Mouse (Mus musculus): ENCODE measurements around the gene Gpm6b.

The Gpm6b gene

DNA sequence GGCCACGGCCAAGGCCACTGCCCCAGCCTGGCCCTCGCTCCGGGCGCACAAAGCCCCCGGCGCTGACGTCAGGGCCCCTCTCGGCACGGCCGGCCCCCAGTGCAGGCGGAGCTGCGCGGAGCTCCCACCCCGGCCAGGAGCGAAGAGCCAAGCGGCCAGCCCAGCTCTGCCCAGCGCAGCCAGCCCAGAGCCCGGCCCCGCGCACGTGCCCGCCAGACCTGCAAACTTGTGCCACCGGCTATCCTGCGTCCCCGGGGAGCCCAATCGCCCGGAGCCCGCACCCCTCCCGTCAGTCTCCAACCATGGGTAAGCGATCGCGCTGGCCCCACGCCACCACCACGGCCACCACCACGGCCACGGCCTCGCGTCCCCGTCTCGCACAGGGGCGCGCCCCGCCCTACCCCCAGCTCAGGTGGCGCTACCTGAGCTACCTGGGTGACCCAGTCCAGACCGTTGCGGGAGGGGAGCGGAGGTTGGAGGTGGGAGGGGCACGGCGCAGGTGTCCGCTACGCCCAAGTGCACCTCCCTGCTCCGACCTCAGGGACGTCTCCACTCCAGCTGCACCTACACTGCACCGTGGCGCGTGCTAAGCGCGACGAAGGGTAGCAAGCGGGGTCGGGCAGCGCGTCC is at the start of gene Gpm6b:
Gene Gpm6b (plus strand): TSS at position 81 of the 630 bp plus-strand sequence.
- DNase-seq (ENCODE audit: low spot score), result peak; percentile 8

DNA sequence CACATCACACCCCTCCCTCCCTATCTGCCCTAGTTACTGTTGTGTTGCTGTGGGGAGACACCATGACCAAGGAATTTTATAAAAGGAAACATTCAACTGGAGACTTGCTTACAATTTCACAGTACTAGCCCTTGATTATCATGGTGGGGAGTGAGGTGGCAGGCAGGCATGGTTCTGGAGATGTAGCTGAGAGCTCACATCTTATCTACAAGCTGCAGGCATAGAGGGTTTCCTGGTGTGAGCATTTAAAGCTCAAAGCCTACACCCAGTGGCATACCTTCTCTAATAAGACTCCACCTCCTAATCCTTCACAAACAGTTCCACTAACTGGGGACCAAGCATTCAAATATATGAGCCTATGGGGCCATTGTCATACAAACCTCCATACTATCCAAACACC is 42.4 kb upstream of the Gpm6b start:
- no peak for DNase-seq (ENCODE audit: low spot score)

DNA sequence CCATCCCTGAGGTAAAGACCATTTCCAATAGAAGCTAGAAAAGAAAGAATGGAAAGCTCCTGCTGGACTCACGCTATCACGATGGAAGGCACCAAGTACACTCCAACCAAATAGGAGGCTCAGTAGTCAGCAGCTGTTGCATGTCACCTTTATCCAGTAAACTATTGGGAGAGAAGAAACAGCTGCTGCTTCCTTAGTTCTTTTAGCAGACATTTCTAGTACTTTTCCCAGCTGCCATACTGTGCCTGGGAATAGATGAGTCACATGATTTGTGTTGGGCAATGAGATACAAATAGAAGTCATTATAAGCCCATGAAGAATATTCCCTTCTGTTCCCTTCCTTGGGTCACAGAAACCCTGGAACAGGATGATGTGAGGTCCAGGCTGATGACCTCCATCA is 40.4 kb upstream of the Gpm6b start:
- DNase-seq (ENCODE audit: low spot score), result no peak

DNA sequence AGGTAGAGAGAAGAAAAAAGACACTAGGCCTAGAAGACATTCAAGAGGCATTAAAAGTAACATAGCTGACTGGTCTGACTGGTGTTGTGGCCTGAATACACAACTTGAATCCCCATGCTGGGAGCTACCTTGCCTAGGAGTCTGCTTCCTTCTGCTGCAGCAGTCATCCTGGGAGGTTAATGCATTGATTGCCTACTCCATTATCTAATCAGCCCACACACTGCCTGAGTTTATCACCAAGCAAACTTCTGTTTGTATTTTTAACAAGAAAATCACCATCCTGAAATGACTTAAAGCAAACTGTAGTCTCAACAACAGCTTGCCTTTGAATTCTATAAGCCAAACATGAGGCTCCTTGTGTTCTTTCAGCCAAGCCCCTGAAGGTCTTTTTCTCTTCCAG is 38.9 kb upstream of the Gpm6b start:
- no peak for DNase-seq (ENCODE audit: low spot score)

DNA sequence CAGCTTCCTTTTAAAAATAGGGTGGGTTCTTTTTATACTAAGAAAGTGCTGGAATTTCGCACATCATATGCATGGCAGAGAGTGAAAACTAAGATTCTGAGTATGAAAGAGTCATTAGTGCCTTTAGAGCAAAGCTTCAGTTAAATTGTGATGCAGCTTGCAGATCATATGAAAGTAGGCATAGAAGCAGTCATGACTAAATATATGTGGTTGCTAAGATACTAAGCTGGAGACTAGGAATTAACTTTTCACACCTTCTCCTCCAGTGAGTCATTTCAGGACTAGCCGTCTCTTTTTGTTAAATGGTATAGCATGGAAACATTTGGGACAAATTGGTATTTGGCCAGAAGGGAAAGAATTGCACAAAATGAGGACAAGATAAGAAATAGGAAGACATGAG is 24.1 kb upstream of the Gpm6b start:
- DNase-seq (ENCODE audit: low spot score), result no peak

DNA sequence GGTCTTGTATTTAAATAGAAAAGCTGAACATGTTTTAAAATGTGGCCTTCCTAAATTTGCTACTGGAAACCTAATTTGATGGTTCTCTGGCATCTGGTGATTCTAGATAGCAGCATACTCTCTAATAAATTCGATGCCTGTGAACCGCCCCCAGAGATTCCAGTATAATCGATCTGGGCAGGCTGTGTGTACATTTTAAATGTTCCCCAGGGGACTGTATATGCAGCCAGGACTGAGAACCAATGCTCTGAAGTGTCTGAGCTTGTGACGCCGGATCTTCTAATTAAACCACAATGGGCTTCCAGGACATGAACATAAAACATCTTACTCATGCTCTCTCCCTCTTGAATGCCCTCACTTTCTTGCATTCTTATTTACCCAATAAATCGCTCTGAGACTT is 22.5 kb upstream of the Gpm6b start:
- DNase-seq (ENCODE audit: low spot score), result no peak

DNA sequence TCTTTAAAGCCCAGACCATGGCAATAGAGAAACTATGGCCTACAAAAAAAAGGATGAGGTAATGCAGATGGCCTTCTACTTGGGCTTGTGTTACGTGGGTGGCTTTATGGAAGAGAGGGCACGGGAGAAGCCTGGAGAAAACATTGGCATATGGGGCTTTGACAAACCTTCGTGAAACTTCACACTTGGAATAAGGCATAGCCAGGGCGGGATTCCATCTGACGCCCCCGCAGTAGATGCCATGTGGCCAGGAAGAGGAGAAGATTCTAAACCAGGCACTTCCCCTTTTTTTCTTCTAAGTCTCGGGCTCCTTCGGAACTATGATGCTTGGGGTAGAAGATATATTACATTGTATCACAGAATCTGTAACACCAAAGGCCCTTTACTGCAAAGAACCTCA is 22.0 kb upstream of the Gpm6b start:
- DNase-seq (ENCODE audit: low spot score), result no peak

DNA sequence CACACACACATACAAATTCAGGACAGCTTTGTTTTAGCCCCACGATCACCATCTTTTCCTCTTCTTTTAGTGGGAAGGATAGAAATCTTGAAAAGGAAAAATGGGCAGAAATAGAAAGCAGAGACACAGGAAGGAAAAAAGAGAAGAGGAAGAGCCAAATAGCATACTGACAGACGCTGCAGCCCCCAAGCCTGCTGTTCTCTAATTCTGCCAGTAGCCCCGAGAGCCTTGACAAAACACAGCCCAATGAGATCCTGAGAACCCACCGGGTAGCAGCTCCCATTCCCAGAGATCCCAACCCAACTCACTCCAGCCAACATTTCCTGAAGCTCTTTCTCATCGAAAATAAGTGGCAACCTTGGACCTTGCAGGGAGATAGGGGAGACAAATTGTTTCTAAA is 19.4 kb upstream of the Gpm6b start:
- no peak for DNase-seq (ENCODE audit: low spot score)

DNA sequence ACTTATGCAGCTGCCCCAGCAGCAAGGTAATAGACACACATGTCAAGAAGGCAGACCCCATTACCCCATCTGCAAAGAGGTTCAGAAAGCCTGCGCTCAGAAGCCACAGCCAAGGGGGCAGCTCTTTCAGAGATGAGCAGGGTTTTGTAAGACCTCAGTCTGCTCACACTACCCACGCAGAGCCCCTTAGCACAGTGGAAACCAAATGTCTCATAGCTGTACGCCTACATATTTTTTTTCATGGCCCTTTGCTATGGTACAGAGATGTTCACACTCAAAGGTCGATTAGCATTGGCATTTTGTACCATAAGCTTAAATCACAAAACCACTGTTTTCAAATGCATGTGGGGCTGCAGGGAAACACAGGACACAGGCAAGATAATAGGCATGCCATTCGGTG is 11.9 kb upstream of the Gpm6b start:
- no peak for DNase-seq (ENCODE audit: low spot score)

DNA sequence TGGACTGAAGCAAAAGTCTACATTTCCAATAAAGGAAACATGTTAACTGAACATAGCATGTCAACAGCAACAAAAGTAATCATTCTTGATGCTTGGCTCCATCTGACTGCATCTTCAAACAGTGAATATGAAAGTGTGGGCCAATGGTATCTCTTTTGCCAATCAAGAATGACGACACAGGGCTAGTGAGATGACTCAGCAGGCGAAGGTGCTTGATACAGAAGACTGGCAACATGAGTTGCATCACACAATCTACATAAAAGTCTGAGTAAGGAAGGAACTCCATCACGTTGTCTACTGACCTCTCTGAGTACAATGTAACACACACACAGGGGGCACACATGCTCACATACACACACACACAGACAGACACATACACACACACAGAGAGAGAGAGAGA is 9.0 kb upstream of the Gpm6b start:
- no peak for DNase-seq (ENCODE audit: low spot score)

DNA sequence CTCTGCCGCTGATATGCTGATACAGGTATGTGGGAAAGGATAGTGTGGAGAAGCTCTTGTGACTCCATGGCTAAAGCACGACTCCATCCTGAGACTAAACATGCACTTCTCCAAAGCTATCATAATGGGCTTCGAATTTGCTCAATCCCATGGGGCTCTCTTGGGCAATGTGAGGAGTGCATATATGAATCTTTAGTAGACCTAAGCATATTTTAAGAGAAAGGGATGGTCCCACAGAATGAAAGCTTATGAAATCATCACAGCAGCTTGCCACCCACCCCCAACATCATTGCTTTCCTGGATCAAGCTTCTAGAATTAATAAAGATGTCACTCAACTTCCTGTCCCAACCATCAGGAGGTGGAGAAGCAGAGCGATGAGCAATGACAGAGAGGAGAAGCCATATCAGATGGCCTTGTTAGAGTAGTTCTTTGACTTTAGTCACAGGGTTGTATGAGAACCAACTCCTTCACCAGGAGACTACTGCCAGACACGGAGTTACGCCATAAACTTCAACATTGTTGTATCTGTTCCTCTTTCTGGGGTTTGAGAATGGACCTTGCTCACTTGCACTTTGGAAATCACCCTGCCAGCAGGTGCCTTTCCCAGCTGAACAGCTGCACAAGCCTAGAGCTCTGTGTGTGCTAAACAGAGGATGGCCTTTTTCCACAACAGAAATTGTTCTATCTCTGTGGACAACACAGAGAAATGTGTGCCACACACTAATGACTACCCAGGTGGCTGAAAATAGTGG is 8.0 kb upstream of the Gpm6b start:
- DNase-seq (ENCODE audit: low spot score), result no peak

DNA sequence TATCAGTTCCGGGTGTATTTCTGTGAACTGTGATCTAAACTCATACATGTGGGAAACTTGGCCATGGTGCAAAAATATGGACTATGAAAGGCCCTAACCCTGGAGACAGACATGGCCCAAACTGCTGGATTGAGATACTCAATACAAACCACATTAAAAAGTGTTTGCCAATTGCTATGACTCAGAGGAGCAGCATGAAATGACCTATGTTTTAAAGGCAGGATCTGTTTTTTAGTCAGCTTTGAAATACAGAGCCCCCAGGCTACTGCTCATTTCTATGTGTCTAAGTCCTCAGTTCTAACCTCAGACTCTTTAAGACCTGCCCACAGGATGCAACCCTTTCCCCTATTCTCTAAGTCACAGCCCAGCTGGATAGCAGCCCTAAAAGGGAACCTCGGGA is 2.6 kb upstream of the Gpm6b start:
- no peak for DNase-seq (ENCODE audit: low spot score)

DNA sequence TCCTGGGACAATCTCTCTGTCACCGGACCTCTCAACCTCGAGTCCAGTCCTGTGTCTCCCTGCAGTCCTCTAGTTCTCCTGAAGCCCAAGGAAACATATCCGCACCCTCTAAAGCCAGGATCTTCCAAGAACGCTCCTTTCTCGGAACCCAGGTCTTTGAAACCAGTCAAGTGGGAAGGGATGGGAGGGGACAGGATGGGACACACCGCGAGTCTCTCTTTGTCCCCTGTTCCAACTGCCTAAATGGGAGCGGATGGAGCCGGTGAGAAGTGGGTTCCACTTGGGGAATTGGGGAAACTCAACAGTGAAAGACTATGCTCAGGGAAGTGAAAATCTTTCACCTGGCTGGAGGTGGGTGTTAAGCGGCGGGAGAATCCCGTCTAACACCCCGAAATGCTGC is 809 bp downstream of the Gpm6b start:
- DNase-seq (ENCODE audit: low spot score), result no peak

DNA sequence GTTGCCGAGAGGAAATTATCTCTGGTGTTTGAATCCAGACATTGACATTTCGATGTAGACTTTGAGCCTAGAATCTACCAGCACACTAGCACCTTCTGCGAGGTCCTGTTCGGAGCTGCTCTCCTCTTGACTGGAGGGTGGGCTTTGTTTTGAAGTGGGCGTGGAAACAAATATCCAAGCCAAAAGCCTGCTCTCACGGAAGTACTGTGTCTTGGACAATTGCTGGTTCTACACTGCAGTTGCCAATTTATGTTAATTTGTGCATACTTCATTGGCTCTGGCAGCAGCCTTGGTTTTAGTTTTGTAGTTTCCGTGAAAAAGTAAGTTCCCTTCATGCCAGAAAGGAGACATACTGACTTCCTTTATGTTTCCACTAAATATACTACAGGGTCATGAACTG is 2.0 kb downstream of the Gpm6b start:
- DNase-seq (ENCODE audit: low spot score), result no peak

DNA sequence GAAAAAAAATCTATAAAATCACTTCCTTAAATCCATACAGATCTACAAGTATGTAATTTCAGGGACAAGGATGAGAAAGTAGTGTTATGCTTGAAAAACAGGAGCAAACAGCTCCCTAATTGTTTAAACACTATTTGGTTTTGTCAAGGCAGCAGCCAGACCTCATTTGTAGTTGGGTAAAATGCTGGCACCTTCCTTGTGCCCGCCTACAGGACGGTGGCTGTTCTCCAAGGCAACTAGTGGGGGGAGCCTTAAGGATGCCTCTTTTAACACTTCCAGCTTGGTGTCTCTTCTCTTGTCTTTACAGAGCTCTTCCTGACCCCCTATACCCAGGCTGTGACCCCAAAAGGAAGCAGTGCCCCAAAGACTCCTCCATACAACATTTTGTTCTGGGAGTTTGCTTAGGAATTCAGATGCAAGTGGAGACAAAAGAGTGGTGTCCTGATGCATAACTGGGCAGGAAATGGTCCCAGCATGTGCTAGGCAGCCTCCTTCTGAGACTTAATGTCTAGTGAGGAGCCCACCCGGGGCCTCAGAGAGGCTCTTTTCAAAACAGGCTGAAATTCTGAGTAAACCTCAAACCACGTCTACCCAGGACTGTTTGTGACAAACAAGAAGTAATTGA is 4.7 kb downstream of the Gpm6b start:
- DNase-seq (ENCODE audit: low spot score), result no peak

DNA sequence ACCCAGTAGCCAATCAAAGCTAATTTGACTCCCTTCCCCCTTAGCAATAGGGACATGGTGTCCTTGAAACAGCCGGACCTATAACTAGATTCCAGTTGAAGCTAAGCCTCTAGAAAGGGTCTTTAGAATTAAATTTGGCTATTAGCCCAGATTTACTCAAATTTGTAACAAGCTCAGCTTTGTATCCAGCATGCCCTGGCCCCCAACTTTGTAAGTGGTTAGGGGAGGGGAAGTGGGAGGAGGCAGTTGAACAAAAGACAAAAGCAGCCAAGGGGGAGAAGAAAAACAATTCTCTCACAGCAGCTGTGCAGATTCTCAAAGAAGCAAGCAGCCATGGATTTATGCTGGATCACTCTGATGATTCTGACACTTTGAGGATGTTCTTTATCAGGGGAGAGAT is 32.8 kb downstream of the Gpm6b start:
- DNase-seq (ENCODE audit: low spot score), result no peak

DNA sequence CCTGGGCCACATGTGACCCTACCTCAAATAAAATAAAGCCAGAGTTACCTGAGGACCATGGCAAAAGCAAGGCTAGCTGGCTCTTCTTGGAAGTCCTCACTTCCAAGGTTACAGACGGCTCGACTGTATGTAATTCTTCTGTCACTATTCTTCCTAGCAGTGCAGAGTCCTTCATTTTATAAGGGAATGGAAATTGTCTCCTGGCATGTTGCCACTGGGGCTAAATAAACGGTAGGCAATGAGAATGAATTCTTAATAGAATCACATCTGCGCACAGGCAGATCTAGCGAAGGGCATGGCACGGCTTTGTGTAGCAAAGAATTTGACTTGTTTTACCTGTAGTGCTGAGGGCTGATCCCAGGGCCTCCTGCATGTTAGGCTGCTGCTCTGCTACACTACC is 33.9 kb downstream of the Gpm6b start:
- no peak for DNase-seq (ENCODE audit: low spot score)

DNA sequence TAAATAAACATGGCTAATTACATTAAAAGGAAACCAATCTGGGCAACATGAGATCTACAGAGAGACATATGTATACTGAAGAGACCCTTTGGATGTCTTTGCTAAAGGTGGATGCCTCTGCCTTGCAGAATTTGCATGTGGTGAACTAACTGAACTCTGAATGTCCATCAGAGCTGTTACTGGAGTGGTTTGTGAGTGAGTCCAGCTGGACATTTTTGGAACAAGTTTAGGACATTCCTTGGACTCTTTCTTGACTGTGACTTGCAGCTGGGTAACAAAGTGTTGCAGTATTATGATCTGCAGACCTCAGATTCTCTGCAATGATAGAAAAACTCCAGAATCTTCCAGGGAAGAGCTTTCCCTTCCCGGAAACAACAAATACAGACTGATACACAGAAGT is 41.1 kb downstream of the Gpm6b start:
- DNase-seq (ENCODE audit: low spot score), result no peak

DNA sequence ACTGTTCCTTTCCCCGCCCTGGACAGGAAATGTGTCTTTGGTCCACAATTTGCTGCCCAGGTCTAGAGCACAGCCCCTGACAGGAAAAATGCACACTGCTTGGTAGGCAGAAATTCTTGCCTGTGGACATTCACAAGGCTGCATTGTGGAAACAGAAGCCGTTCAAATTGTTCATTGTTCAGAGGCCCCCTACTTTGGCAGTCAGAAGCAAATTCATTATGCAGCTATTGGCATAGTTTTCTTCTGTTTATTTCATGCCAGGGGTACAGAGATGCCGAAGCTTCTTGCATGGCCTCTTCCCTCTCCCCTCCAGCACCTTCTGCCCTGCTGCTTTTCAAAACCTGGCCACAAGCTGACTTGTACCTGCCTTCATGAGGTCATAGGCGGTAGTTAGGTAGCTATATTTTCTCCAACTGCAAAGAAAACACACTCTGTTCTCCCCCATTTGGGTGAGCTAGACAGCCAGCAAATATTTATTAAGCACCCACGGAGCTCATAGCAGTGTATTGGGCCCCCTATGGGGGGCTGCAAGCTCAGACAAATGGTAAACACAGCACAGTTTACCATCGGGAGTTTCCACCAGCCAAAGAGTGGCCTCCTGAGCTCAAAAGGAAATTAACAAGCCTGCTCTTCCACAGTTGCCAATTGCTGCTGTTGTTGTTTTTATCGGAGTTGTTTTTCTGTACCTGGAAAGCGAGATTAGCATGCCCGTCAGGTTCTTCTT is 48.2 kb downstream of the Gpm6b start:
- DNase-seq (ENCODE audit: low spot score), result no peak

DNA sequence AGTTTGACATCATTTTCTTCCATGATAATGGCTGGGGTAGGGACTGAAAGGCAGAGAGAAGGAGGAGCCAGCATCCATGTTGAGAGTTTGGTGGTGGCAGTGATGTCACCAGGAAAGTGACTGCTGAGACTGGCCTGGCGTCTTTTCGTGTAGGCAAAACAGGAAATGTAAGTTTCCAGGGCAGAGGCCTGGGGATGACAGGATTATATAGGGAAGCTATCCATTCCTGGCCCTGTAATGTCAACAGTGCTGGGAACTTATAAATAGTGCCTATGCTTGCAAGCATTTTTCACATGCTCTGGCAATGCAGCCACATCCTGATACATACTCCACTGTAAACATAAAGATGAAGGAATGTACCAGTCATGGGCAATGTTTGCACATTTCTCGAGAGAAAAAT is 52.6 kb downstream of the Gpm6b start:
- DNase-seq (ENCODE audit: low spot score), result no peak

DNA sequence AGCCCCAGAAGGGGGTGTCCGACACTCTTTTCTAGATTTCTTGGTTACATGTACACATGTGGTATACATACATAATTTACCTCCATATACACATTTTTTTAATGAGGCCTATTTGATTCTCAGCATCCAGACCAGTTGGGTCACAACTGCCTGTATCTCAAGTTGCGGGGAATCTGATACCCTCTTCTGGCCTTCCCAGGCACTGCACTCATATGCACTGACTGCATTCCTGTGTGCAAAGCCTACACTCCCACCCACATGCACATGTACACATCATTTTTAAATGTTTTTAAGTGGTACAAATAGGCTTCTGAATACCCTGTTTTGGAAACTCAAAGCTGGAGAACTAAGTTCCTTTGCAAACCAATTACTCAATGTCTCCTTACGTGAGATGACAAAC is 54.8 kb downstream of the Gpm6b start:
- DNase-seq (ENCODE audit: low spot score), result no peak

DNA sequence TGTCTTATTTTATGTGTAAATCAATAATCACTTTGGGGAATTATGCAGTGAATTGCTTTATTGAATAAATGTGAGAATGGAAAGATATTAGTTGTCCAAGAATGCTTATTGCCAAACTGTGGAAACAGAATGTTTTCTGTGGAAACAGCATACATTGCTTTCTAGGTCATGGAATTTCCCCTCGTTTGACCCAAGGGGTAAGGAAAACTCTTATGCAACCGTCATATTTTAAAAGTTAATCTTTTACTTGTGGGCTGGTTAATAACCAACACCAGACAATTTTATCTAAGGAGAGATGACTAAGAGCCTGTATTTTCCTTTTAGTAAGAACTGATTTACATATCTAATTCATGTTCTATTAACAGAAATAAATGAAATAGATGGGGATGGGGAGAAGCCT is 64.1 kb downstream of the Gpm6b start:
- DNase-seq (ENCODE audit: low spot score), result no peak

DNA sequence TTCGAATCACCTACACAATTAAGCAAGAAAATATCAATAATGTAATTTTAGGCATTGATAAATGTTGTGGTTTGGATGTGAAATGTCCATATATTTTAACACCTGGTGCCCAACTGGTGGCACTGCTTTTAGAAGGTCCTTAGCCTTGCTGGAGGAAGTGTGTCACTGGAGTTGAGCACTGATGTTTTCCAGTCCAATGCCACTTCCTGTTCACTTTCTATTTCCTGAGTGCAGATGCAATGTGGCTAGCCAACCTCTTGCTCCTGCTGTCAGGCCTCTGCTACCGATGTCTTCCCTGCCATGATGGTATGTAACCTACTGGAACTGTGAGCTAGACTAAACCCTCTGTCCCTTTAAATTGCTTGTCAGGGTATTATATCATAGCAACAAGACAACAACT is 65.6 kb downstream of the Gpm6b start:
- no peak for DNase-seq (ENCODE audit: low spot score)

All from urinary bladder, postnatal 10 days (tissue).